Mouse (Mus musculus) adrenal gland, adult 18-20 months (tissue): ENCODE results near the gene Spata31d1d. TPM values are rescaled to one million over a fixed set of nuclear protein-coding genes. Genes with fewer than 3 reads are reported as not detected.
"Not testable (repeated sequence)": the region's sequence is repeated elsewhere in the genome, so short reads cannot be mapped to it uniquely, and the experiment has no call there.

Experiments
- DNase-seq, 2 experiments: peaks; one replicate each; pipeline ENCODE4 v3.0.0; 2021 to 2022; ENCODE audit warnings: low spot score in 2 of 2
- long read RNA-seq, 2 experiments: library from polyadenylated mRNA; stranded (forward); transcript quantifications; one replicate each; pipeline ENCODE4 v2.0.0; 2021
- total RNA-seq, 2 experiments: library from RNA; stranded (reverse); gene quantifications; 1 replicate in 1 of 2; 2 replicates in 1 of 2; pipeline ENCODE4 v1.2.3; 2021

Spata31d1d gene
- total RNA-seq: not detected
- long read RNA-seq, experiment 1: 0 reads
- long read RNA-seq, experiment 2: 0 reads

DNA sequence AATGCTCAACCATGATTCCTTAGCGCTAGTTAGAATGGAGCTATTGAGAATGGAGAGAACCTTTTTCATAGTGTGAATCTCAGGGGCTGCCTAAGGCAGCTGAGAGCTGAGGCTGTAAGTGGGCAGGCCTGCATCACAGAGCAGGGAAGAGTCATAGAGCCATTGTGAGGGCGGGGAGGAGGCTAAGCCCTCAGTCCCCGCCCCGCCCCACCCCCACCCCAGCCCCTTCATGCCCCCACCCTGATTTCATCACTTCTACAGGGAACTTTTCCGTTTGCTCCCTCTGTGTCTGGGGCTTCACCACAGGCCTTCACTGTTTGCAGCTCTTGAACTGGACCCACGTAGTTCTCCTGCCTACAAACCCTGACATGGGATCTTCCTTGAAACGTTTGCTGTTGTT, at the start of gene Spata31d1d:
TSS of gene Spata31d1d (minus strand) at position 101 of the 400 bp plus-strand sequence.
- DNase-seq: no peak

DNA sequence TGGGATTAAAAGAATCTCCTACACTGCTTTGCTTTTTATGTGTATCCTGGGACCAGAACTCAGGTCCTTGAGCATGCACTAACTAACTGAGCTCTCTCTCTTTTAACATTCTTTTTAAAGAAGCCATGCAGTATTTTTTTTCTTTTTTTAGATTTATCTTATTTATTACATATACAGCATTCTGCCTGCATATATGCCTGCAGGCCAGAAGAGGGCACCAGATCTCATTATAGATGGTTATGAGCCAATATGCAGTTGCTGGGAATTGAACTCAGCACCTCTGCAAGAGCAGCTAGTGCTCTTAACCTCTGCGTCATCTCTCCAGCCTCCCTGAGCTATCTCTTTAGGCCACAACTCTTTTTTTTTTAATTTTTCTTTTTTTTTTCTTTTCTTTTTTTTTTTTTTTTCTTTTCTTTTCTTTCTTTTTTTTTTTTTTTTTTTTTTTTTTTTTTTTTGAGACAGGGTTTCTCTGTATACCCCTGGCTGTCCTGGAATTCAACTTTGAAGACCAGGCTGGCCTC, 48.3 kb upstream of the Spata31d1d start:
- DNase-seq: not testable (repeated sequence)

DNA sequence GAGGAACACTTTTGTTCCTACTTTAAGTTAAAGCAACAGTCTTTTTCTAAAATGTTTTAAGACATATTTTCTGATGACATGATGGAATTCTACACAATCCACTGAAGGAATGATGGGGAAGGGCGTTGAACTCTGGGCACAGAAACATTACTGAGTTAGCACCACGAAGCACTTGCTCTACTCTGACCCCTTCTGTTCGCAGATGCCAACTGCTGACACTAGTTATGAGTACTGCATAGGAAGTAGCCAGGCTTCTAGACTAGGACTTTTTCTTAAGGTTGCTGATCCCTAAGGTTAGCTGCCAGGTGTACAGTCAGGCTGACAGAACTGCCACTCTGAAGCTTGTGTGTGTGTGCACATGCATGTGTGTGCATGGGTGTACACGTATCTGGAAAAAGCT, 47.7 kb upstream of the Spata31d1d start:
- no peak for DNase-seq

DNA sequence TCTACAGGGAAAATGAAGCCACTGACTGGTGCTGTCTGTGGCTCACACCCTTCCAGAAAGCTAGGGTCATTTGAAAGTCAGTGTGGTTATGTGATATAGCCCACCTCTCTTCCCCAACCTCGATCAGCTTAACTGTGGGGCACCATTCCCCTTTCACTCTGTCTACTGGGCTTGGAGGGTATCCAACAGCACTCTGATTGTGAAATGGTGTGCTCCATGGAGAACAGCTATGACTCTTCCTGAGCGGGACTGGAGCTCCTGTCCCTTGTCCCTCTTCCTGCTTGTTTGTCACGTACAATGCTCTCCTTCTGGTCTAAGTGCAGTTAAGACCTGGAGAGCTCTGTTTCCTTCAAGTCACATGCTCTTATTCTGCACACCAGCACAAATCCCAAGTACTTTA, 43.6 kb upstream of the Spata31d1d start:
- no peak for DNase-seq

DNA sequence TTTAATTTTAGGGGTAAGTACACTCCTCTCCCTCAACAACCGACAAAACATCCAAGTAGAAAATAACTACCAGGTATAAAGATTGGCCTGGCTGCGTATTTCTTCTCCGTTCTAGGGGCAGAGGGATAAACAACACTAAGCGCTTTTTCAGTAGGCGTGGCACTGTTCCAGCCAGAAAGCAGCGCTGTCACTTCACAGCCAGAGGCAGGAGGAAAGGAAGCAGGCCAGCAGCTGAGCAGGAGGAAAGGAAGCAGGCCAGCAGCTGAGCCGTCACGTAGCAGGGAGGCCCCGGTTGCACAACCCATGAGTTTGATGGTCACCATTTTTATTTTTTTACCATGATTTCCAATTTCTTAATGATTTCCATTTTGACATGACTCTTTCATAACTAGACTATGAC, 39.7 kb upstream of the Spata31d1d start:
- DNase-seq: peak; percentile 57 to 63

DNA sequence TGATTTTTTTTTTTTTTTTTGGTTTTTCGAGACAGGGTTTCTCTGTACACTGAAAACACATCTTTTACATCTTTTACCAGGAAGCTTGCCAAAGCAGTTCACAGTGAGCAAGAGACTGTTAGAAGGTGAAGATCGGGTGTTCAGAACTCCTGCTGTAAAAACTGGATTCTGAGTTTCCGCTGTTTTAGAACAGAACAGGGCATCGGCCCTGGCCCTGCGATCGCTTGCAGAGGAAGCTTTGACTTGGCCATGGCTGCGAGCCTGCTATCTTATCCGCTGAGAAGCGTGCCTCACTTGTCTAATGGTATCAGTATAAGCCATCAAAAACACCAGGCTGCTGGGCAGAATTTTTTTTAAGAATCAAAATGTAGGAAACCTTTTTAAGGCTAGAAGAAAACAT, 39.3 kb upstream of the Spata31d1d start:
- peak in 1 of 2 experiments; percentile 16 for DNase-seq

DNA sequence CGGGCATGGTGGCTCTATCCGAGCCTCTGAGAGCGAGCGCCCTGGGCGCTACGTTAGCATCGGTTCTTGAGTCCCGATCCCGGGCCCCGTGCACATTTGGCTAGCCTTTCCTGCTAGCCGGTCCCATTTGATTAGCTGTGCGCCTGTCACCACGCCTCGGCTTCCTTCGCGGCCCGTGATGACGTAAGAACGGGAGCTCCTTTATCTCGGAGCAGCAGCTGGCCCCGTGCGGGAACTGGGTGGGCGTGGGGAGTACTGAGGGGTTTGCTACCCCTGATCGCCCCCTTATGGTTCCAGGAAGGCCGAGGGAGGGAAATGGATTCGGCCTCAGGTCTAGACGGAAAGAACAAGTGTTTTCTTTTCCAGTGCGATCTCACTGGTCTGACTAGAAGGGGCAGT, 38.6 kb upstream of the Spata31d1d start:
- peak; percentile 77 to 78 for DNase-seq

DNA sequence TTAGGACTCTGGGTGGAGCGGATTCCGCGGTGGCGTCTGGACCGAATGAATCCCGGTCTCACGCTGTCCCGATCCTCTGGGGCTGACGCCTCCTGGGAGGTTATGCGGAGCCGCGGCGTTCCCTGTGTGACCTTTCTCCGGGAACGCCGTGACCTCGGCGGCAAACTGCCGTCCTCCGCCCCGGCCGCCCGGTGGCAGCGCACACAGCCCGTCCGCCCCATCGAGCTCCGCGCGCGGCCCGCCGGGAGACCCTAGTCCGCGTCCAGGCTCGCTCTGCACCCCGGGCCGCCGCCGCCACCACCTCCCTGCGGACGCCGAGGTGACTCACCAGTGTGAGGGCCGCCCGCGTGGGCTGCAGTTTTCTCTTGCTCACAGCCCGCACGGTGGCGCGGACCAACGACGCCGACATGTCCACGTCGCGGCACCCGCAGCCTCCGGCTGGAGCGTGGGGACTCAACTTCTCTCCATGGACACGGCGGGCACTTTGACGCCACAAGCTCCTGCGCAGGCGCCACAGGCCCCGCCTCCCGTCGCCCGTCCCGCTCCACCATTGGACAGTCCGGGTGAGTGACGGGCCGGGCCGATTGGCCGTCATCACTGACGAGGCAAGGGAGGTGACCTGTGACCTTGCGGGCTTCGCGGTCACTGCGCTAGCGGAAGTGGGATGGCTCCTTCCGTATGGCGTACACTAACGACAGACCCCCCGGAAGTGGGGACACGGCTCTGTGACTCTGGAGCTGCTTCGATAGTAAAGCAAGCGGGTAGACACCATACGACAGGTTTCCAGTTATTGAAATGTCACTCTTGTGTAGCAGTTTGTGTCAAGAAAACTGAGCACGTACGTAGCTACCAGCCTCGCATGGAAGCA, 38.0 kb upstream of the Spata31d1d start, which contains the start of gene Isca1:
TSS of gene Isca1 (minus strand) at position 515 of the 868 bp plus-strand sequence.
- DNase-seq: peak; percentile 99

DNA sequence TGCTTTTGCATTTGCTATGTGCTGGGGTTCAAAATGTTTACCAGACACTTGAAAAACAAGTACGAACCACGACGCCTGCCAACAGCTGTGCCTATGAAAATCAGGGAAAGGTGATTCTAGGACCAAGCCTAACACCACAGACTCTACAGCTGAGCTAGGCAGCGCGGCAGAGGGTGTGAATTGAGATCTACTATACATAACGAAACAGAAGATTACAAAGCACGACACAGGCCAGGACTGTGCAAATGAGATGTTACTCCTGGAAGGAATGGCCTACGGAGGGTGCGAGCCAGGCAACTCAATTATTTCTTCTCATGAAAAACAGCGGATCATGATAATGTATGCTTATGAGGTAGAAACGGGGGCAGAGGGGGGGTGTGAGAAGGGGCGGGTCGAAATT, 37.0 kb upstream of the Spata31d1d start:
- no peak for DNase-seq

DNA sequence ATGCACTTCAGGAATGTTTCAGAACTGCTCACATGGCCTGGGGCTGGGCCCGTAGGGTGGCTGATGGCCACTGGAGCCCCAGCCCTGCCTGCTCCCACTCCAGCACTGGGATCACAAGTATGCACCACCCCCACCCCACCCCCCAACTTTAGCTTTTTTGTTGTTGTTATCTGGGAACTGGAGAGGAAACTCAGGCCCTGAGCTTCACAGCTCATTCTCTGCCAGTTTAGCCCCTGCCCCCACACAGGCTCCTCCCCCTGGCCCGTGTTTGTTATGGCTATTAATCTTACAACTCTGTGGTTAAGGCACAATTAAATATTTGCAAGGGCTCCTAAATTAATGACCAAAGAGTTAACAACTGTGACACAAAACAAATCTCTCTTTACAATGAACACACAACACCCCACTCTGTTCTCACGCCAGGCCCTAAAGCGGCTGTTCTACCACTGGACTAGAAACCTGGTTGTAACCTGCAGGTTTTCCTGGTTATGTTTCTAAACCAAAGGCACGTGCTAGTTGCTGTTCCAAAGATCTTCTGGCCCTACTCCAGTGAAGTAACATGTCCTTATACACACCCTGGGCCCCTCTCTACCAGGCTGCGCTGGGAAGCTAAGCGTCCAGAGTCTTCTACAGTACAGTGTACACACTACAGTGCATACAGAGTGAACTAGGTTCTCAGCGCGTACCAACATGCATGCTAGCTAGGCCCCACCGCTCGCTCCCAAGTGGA, 35.4 kb upstream of the Spata31d1d start:
- no peak for DNase-seq

DNA sequence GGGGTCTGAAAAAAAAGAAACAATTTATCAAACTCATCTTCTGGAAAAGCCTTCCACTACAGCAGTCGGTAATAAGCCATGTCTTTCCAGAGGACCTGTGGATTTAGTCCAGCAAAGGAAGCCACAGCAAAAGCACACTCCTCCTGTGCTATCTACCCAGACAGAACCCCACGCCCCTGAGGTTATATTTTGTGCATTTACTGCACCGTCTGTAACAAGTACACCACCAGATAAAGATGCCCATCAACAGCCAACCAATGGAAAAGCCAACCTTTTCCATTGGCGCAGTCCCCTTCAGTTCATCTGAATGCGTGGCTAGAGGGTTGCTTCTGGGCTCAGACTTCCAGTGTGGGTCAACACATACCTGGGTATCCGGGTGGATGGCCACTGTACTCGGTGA, 31.2 kb upstream of the Spata31d1d start:
- no peak for DNase-seq

DNA sequence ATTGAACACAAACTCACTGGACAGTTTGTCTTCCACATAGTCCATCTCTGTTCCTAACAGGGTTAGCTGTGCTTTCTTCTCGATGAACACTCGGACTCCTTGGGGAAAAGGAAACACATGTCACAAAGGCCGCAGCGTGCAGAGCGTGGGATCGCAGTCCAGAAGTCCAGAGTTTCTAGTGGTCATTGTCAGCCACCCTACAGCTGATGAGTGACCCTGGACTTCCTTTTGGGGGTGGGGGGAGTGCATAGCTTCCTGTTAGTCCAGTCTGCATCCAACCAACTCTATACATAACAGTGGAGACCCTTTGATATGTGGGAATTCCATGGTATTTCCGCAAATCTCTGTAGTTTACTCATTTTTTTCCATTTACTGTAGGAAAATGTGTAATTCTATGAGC, 25.4 kb upstream of the Spata31d1d start:
- DNase-seq: no peak

DNA sequence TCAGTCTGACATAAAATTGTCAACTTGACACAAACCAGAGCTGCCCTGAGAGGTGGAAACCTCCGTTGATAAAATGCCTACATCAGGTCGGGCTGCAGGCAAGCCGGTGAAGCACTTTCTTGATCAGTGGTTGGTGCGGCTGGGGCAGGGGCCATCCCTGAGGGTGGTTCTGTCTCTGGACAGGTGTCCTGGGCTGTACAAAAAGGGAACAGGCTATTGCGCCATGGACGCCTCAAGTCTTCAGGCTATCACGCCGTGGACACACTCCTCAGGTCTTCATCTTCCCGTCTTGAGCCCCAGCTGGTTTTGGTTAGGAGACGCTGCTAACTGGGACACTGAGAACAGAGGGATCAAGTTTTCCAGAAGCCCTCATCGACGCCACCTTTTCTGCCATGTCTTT, 18.8 kb upstream of the Spata31d1d start:
- DNase-seq: no peak

DNA sequence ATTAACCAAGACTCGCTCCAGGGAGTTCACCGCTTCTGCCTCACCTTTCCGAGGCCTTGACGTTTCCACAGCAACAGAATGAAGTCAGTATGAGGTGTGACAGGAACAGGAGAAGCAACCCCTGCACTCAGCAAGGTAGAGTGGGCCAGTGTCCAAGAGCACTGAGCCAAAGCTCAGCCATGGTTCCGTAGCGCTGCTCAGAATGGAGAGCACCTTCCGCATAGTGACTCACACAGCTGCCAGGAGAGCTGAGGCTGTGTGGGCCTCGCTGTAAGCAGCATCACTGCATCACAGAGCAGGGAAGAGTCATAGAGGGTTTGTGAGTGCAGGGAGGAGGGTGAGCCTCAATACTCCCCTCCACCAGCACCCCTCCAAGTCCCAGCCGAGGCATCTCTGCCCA, 15.2 kb upstream of the Spata31d1d start, which contains the start of gene 1700014D04Rik:
TSS of gene 1700014D04Rik (minus strand) at position 42 of the 400 bp plus-strand sequence.
- no peak for DNase-seq

DNA sequence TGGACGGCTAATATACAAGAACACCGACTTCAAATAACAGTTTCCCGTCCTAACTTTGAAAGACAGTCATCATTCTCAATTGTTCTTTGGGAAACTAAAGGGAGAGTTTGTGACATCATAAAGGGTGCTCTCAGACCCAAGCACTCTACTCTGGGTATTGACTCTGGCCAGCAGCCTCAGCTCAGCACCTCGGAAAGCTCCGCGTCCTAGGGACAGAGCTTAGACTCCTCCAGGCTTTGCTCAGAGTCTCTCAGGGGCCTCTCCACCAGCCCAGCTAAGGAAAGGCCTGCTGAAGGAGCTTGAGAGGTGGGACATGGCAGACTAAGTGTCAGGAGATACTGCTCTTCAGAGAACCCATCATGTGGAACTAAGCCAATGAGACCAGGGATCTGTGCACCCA, 14.6 kb upstream of the Spata31d1d start:
- no peak for DNase-seq

DNA sequence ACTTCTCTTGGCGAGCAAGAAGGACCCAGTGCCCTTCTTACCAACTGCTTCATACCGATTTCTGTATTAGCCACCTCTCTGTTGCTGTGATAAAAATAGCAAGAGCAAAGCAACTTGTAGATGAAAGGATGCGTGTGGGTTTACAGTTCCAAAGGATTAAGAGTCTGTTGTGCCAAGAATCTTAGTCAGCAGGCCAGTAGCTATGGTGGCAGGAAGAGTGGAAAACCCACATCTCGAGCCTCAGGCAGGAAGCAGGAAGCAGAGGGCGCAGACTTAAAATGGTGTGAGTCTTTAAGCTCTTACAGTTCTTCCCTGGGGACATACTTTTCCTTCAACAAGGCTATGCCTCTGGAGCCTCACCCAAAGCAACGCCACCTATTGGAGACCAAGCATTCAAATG, 13.9 kb upstream of the Spata31d1d start:
- no peak for DNase-seq

DNA sequence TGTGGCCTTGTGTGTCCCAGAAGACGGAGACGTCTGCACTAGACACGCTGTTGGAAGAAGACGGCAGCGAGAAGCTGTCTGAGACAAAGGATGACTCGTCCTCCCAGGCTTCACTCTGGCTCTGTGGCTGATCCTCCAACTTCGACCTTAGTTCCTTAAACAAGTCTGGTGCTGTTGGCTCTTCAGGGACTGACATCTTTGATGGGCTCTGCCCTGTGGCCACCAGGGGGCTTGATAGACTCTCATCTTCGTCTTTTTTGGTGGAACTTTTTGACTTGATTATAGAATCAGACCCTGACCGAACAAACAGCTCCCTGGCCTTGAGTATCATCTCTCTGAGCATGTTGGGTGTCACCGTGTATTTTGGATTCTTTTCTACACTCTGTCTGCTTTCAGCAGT, 10.1 kb upstream of the Spata31d1d start:
- DNase-seq: no peak

DNA sequence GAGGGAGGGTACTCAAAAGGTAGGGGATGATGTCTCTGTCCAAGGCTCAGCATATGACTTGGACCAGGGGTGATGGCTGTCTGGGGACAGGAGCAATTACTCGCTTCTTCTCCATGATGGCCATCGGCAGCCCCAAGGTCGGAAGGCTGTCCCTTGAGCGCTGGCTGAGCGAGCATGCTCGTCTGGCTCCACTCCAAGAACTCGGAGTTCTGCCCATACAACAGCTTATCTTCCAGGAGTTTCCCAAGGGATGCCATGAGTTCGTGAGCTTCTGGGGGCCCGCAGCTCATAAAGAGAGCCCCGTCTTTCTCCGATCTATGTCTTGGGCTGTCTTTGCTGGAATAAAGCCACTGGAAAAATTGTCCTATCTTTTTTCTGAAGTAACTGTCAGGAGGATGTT, 9.5 kb upstream of the Spata31d1d start:
- DNase-seq: peak; percentile 31 to 44

DNA sequence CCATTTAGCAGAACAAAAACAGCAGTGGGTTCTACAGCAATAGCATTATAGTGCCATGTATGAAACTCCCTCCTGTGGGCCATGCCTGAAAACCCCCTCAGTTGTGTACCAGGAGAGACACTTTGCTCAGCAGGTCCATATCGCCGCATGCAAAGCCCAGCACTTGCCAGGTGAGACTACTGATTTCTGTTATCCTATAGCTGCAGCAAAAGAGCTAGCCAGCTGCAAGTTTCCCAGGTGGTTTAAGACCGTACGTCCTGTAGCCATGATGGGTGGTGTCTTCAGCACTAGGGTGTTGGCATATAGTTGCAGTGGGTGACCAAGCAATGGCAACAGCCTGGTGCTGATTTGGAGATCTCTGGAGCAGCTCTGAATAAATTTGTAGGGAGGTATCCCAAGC, 7.8 kb upstream of the Spata31d1d start:
- no peak for DNase-seq

DNA sequence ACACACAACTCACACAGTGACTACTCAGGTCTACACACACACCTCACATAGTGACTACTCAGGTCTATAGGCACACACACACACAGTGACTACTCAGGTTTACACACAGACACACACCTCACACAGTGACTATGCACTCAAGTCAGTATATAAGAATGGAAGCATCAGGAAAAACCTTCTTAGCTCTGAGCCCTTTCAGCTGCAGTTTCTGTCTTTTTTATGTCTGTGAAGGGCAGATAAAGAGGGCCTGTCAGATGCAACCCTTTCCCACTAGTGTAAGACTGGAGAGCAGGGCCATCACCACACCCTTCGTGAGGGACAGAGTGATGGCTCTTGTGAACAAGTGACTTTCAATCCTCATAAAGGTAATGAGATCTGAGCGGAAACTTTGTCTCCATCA, 6.9 kb upstream of the Spata31d1d start:
- DNase-seq: no peak

DNA sequence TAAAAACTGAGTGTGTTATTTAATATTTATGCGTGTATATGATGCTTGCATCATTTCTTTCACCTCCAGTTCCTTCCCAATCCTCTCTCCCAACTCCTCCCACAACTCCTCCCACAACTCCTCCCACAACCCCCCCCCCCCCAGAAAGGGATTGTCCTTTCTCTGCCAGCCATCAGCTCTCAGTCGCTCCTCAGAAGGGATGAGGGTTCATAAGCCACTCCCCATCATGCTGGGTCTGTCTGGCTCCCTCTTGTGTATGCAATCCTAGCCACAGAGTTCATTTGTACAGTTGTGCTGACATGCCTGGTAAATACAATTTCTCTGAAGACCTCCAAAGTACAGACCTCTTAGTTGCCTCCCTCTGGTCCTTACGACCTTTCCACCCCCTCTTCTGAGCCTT, 3.6 kb upstream of the Spata31d1d start:
- no peak for DNase-seq

DNA sequence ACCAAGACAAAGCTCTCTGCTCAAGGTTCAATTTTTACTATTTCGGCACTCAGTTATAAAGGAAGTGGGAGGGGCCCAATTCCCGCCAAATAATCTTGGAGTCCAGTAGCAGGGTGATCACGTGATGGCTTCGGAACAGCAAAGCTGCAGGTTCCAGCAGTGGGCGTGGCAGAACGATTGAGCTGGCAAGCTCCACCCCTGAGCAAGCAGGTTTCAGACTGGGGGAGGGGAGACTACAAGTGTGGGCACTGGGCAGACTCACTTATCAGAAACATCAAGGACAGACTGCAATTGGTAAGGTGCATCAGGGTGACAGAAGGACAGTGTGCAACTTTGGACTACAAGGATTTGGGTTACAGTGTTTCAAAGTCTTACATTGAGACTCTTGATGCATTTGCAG, 2.8 kb upstream of the Spata31d1d start:
- DNase-seq: not testable (repeated sequence)
